In genomic region chr5:64877235-64878026, GRCm38 (mm10) we compare ENCODE assay signal across 7 mouse cellular contexts. TPM values are rescaled to one million over a fixed set of nuclear protein-coding genes. Genes with fewer than 3 reads are reported as not detected.
DNase-seq lines count a peak whose midpoint lies in the region; ATAC-seq and TF ChIP-seq lines count a peak whose summit lies in the region.

No protein-coding gene starts in this region.

- no peaks in the 10 kb centered on the region for H3K4me1 ChIP-seq in lung, postnatal 0 days (ENCODE audit: insufficient read depth, low read depth, low read length)
- peaks cover 9% of the 10 kb centered on the region; the same call in 1 of the 2 replicates for H3K4me1 ChIP-seq in forebrain, embryonic 11.5 days (replicated peaks; ENCODE audit: control insufficient read depth, insufficient read depth, low read length)
- peaks cover 14% of the 10 kb centered on the region; the same call in 1 of the 2 replicates for H3K4me1 ChIP-seq in liver, embryonic 13.5 days (replicated peaks)

- no peaks in the 10 kb centered on the region for H3K36me3 ChIP-seq in lung, postnatal 0 days (ENCODE audit: insufficient read depth, low read length)
- H3K36me3 ChIP-seq in forebrain, embryonic 11.5 days (ENCODE audit: control insufficient read depth, insufficient read depth, low read length), result no peaks in the 10 kb centered on the region
- H3K36me3 ChIP-seq in liver, embryonic 13.5 days, result no peaks in the 10 kb centered on the region

- no peak for TF ChIP-seq EP300 in lung, postnatal 0 days (IDR thresholded peaks at IDR 0.05)

- ATAC-seq in lung, postnatal 0 days, result peak; percentile 42; the same call in 1 of the 2 replicates
- ATAC-seq in forebrain, embryonic 11.5 days (replicated peaks; ENCODE audit: low FRiP score), result peak; percentile 67
- ATAC-seq in liver, embryonic 13.5 days (ENCODE audit: low read depth), result no peak

- H3K27me3 ChIP-seq in lung, postnatal 0 days (replicated peaks; ENCODE audit: insufficient read depth, low read length), result no peaks in the 10 kb centered on the region
- no peaks in the 10 kb centered on the region for H3K27me3 ChIP-seq in forebrain, embryonic 11.5 days (ENCODE audit: control insufficient read depth, insufficient read depth, low read length)
- no peaks in the 10 kb centered on the region for H3K27me3 ChIP-seq in liver, embryonic 13.5 days

- H3K9me3 ChIP-seq in lung, postnatal 0 days (ENCODE audit: low read length), result no peaks in the 10 kb centered on the region
- H3K9me3 ChIP-seq in forebrain, embryonic 11.5 days (ENCODE audit: control insufficient read depth, low read length), result no peaks in the 10 kb centered on the region; the same call in 1 of the 2 replicates
- no peaks in the 10 kb centered on the region for H3K9me3 ChIP-seq in liver, embryonic 13.5 days (replicated peaks)

- WGBS in lung, postnatal 0 days, result 33% methylated on average over 15 of the region's 15 CpGs
- 9% methylated on average over 15 of the region's 15 CpGs for WGBS in forebrain, embryonic 11.5 days
- WGBS in liver, embryonic 13.5 days (ENCODE audit: insufficient replicate concordance), result 54% methylated on average over 15 of the region's 15 CpGs

- no peak overlapping the region for H3K9ac ChIP-seq in lung, postnatal 0 days (replicated peaks; ENCODE audit: low read depth)
- peak overlapping the region; percentile 27; the same call in 1 of the 2 replicates for H3K9ac ChIP-seq in forebrain, embryonic 11.5 days (ENCODE audit: low read length)
- H3K9ac ChIP-seq in liver, embryonic 13.5 days, result no peak overlapping the region

- peak; percentile 41 for TF ChIP-seq CTCF in lung, postnatal 0 days (IDR thresholded peaks at IDR 0.05)

- no peak overlapping the region for H3K27ac ChIP-seq in lung, postnatal 0 days (ENCODE audit: low read length)
- H3K27ac ChIP-seq in forebrain, embryonic 11.5 days (ENCODE audit: low read depth, low read length), result peak overlapping the region; percentile 94
- H3K27ac ChIP-seq in liver, embryonic 13.5 days, result 0 out of 2 replicates have a peak overlapping the region, but pooled peaks have one; percentile 32

- peak; percentile 49 for DNase-seq in lung, postnatal 0 days (ENCODE audit: low spot score)
- DNase-seq in lung, postnatal 36 days, result no peak
- DNase-seq in forebrain, embryonic 11.5 days (ENCODE audit: low spot score), result peak; percentile 65
- DNase-seq in liver, embryonic 13.5 days, result no peak
- DNase-seq in cerebellum, postnatal 14 days, result no peak
- DNase-seq in testis, postnatal 14 days (ENCODE audit: low spot score), result no peak
- DNase-seq in adrenal gland, adult 2 months, result no peak

- no peak overlapping the region for H3K4me2 ChIP-seq in lung, postnatal 0 days (replicated peaks; ENCODE audit: low read depth, low read length)
- peak overlapping the region; percentile 26; the same call in 1 of the 2 replicates for H3K4me2 ChIP-seq in forebrain, embryonic 11.5 days (ENCODE audit: low read depth, low read length, severe bottlenecking)
- H3K4me2 ChIP-seq in liver, embryonic 13.5 days, result no peak overlapping the region

- no peak overlapping the region for H3K4me3 ChIP-seq in lung, postnatal 0 days (ENCODE audit: low read depth, low read length)
- no peak overlapping the region for H3K4me3 ChIP-seq in forebrain, embryonic 11.5 days (ENCODE audit: low read depth, low read length)
- H3K4me3 ChIP-seq in liver, embryonic 13.5 days (replicated peaks), result no peak overlapping the region

RNA-seq across cellular contexts. Expression of gene Tlr1, which starts 55.9 kb away (rescaled TPM):
- polyA plus RNA-seq in lung, postnatal 0 days (2015; fragmentation: Nextera tagmentation; extraction: Ambion mirVana), result 0.58 and 0.64 TPM in 2 replicates
- polyA plus RNA-seq in forebrain, embryonic 11.5 days (2014; fragmentation: Nextera tagmentation; extraction: Ambion mirVana), result 0.25 and 0.65 TPM in 2 replicates
- polyA plus RNA-seq in liver, embryonic 13.5 days (2015; fragmentation: Nextera tagmentation; extraction: Ambion mirVana), result 0.71 and 0.95 TPM in 2 replicates
- 1 to 10 TPM; 1.1 to 2.1 TPM for total RNA-seq in adrenal gland, adult 2 months (2021)
- 0.49 and 0.50 TPM in 2 replicates for polyA plus RNA-seq in adrenal gland, adult 2 months (2012; rRNA removed)

Comparison
In these comparisons a context has a peak if more than half of its experiments do, and no peak if none do; other contexts are left out.
1. DNase-seq: peak in lung, postnatal 0 days (single experiment) and forebrain, embryonic 11.5 days (single experiment); none in lung, postnatal 36 days (single experiment), liver, embryonic 13.5 days (single experiment), cerebellum, postnatal 14 days (0 of 2), testis, postnatal 14 days (single experiment) and adrenal gland, adult 2 months (single experiment).